Mouse (Mus musculus): ENCODE results near the gene Nags.

DNA sequence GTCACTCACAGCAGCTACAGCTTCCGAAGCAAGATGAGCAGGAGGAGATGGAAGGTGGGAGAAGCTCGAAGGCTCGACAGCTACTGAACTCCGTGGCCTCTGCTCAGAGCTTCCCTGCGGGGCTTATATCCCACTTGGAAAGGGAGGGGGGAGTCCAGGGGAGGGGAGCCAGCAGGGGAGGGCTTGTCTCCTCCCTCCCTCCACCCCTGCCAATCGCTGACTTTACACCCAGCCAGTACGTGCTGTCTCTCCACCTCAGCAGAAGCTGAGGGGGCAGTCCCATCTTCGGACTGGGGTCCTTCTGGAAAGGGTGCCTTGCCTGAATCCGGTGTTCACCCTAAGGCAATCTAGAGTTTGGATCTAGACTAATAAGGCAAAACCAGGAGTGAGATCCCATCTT lies 37.6 kb upstream of the Nags start, which contains the start of gene Pyy:
- TF ChIP-seq POLR2A (IDR thresholded peaks at IDR 0.05; ENCODE audit: extremely low read depth, insufficient read depth, low read length): no peak
- TF ChIP-seq CTCF (IDR thresholded peaks at IDR 0.05; ENCODE audit: extremely low read depth, insufficient read depth, low read length): no peak

All from cortical plate, adult 2 months (tissue).